Mouse (Mus musculus): Measurements from ENCODE around the gene Cpm. TPM values are rescaled to one million over a fixed set of nuclear protein-coding genes. Genes with fewer than 3 reads are reported as not detected.
A peak's percentile ranks its signal among the peaks of the same experiment; 100 is the strongest.

Gene Cpm
- total RNA-seq, 2 experiments from 2014 or later: 2.8 to 3.6 TPM

GRCm38 (mm10) chr10:117676644-117677313, 47.5 kb downstream of the Cpm start:
- no peak for DNase-seq

- DNase-seq: no peak
These were observed 48.4 kb downstream of the Cpm start for GRCm38 (mm10) chr10:117677494-117678236.

GRCm38 (mm10) chr10:117678357-117678756, 49.1 kb downstream of the Cpm start:
- no peak for DNase-seq

GRCm38 (mm10) chr10:117679029-117679686, 49.9 kb downstream of the Cpm start:
- DNase-seq: no peak

GRCm38 (mm10) chr10:117679963-117680473, 50.7 kb downstream of the Cpm start:
- DNase-seq: no peak

GRCm38 (mm10) chr10:117680868-117681513, 51.7 kb downstream of the Cpm start:
- DNase-seq: no peak

- no peak for DNase-seq
These were observed 52.2 kb downstream of the Cpm start for GRCm38 (mm10) chr10:117681543-117681942.

- DNase-seq: peak; percentile 60
These were observed 52.9 kb downstream of the Cpm start for GRCm38 (mm10) chr10:117681999-117682857.

GRCm38 (mm10) chr10:117682858-117683733, 53.8 kb downstream of the Cpm start:
- DNase-seq: no peak

GRCm38 (mm10) chr10:117683734-117684037, 54.4 kb downstream of the Cpm start:
- DNase-seq: no peak

GRCm38 (mm10) chr10:117684298-117685170, 55.2 kb downstream of the Cpm start:
- DNase-seq: no peak

GRCm38 (mm10) chr10:117685171-117685848, 56.0 kb downstream of the Cpm start:
- DNase-seq: no peak

GRCm38 (mm10) chr10:117685849-117686591, 56.7 kb downstream of the Cpm start:
- no peak for DNase-seq

- no peak for DNase-seq
These were observed 57.7 kb downstream of the Cpm start for GRCm38 (mm10) chr10:117687018-117687417.

- peak; percentile 17 for DNase-seq
These were observed 58.3 kb downstream of the Cpm start for GRCm38 (mm10) chr10:117687577-117687976.

- DNase-seq: peak; percentile 27
These were observed 59.2 kb downstream of the Cpm start for GRCm38 (mm10) chr10:117688204-117689151.
